Mouse (Mus musculus): ENCODE data around the gene Mst1r.
A peak's percentile ranks its signal among the peaks of the same experiment; 100 is the strongest.

- TF ChIP-seq JUND (conservative IDR thresholded peaks at IDR 0.05; ENCODE audit: low read depth, low read length) (no peak), ELF1 (IDR thresholded peaks at IDR 0.05; ENCODE audit: low read depth, low read length) (no peak), CTCF (conservative IDR thresholded peaks at IDR 0.05 in 1 of 2, IDR thresholded peaks at IDR 0.05 in 1 of 2; ENCODE audit: low read depth in 2 of 2, low read length in 2 of 2) (peak; percentile 39 to 53; a peak in 3 of 4 replicates), EP300 (IDR thresholded peaks at IDR 0.05; ENCODE audit: low read length) (no peak), USF2 (conservative IDR thresholded peaks at IDR 0.05; ENCODE audit: low read depth, low read length) (no peak), TCF12 (IDR thresholded peaks at IDR 0.05; ENCODE audit: low read depth, low read length) (no peak), ZMIZ1 (IDR thresholded peaks at IDR 0.05; ENCODE audit: low read depth, low read length) (no peak)
Measured at GRCm38 (mm10) chr9:107891023-107891422, 15.7 kb upstream of the Mst1r start.
